Mouse (Mus musculus) lung, adult 18-20 months (tissue): Measurements from ENCODE around the gene Gucd1.
"Not testable (repeated sequence)": the region's sequence is repeated elsewhere in the genome, so short reads cannot be mapped to it uniquely, and the experiment has no call there.

Experiments used
- DNase-seq, 2 experiments: peaks; one replicate each; pipeline ENCODE4 v3.0.0; 2022; ENCODE audit warnings: mixed read lengths in 2 of 2

Gucd1 gene

GRCm38 (mm10) chr10:75500345-75500744 lies 17.4 kb downstream of the Gucd1 start:
- no peak for DNase-seq

GRCm38 (mm10) chr10:75499791-75500190 lies 18.0 kb downstream of the Gucd1 start:
- DNase-seq, result no peak

GRCm38 (mm10) chr10:75499214-75499613 lies 18.6 kb downstream of the Gucd1 start:
- DNase-seq, result not testable (repeated sequence)

- DNase-seq, result no peak
These were observed 21.9 kb downstream of the Gucd1 start for GRCm38 (mm10) chr10:75495921-75496320.

GRCm38 (mm10) chr10:75495304-75495703 lies 22.5 kb downstream of the Gucd1 start:
- DNase-seq, result no peak

GRCm38 (mm10) chr10:75491936-75492262 lies 25.9 kb downstream of the Gucd1 start:
- no peak for DNase-seq

- DNase-seq, result no peak
These were observed 26.4 kb downstream of the Gucd1 start for GRCm38 (mm10) chr10:75491234-75491935.

GRCm38 (mm10) chr10:75490731-75491130 lies 27.0 kb downstream of the Gucd1 start:
- no peak for DNase-seq

- DNase-seq, result no peak
These were observed 28.2 kb downstream of the Gucd1 start for GRCm38 (mm10) chr10:75489522-75489921.

GRCm38 (mm10) chr10:75487131-75487530 lies 30.6 kb downstream of the Gucd1 start:
- no peak for DNase-seq

- DNase-seq, result peak; percentile 57 to 73
These were observed 31.4 kb downstream of the Gucd1 start for GRCm38 (mm10) chr10:75486086-75486979.

GRCm38 (mm10) chr10:75484767-75485166 lies 33.0 kb downstream of the Gucd1 start:
- DNase-seq, result no peak

- no peak for DNase-seq
These were observed 33.7 kb downstream of the Gucd1 start for GRCm38 (mm10) chr10:75484066-75484465.

- no peak for DNase-seq
These were observed 34.8 kb downstream of the Gucd1 start for GRCm38 (mm10) chr10:75482919-75483483.

- no peak for DNase-seq
These were observed 35.5 kb downstream of the Gucd1 start for GRCm38 (mm10) chr10:75482271-75482670.

GRCm38 (mm10) chr10:75481703-75482102 lies 36.1 kb downstream of the Gucd1 start:
- no peak for DNase-seq

GRCm38 (mm10) chr10:75479955-75480354 lies 37.8 kb downstream of the Gucd1 start:
- DNase-seq, result no peak

GRCm38 (mm10) chr10:75477034-75477433 lies 40.7 kb downstream of the Gucd1 start:
- DNase-seq, result no peak

- not testable (repeated sequence) for DNase-seq
These were observed 42.5 kb downstream of the Gucd1 start for GRCm38 (mm10) chr10:75475139-75475850.

GRCm38 (mm10) chr10:75474571-75474970 lies 43.2 kb downstream of the Gucd1 start:
- no peak for DNase-seq

GRCm38 (mm10) chr10:75473411-75473810 lies 44.4 kb downstream of the Gucd1 start:
- no peak for DNase-seq

GRCm38 (mm10) chr10:75465781-75466550 lies 51.8 kb downstream of the Gucd1 start:
- peak; percentile 53 to 70 for DNase-seq
